Mouse (Mus musculus) thymus, postnatal 36 days (tissue): Measurements from ENCODE around the gene Esr1.
A peak's percentile ranks its signal among the peaks of the same experiment; 100 is the strongest.
"Not testable (repeated sequence)": the region's sequence is repeated elsewhere in the genome, so short reads cannot be mapped to it uniquely, and the experiment has no call there.

ENCODE experiments used
- DNase-seq, 2 experiments: peaks; one replicate each; pipeline ENCODE4 v3.0.0; 2022; ENCODE audit warnings: mixed read lengths in 2 of 2

Gene Esr1

DNA sequence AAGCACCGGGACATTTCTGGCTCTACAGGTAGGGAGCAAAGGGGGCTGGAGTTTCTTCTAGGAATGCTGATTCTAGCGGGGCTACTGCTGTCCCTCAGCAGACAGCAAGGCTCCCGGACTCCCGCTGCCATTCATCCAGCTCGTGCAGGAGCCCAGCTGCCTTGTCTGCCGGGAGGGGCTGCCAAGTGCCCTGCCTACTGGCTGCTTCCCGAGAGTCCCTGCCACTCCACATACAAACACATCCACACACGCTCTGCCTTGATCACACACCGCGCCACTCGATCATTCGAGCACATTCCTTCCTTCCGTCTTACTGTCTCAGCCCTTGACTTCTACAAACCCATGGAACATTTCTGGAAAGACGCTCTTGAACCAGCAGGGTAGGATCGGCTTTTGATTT lies 98.5 kb downstream of the Esr1 start:
- no peak for DNase-seq

DNA sequence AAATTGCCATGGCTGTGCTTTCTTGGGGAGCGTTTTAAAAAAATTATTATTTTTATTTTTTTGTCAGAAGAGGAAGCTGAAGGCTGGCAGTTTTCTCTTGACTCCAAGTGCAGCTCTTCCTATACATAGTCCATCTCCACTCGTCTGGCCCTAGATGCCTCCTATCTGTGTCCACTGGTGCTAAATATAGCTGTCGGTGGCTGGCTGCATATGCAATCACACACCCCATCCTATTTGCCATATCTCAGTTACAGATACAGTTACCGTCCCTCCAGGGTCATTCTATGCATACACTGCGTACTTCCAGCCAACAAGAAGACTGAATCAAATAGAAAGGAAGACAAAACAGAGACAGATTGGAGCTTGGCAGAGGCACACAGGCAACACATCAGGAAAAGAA lies 100.0 kb downstream of the Esr1 start:
- DNase-seq: no peak

DNA sequence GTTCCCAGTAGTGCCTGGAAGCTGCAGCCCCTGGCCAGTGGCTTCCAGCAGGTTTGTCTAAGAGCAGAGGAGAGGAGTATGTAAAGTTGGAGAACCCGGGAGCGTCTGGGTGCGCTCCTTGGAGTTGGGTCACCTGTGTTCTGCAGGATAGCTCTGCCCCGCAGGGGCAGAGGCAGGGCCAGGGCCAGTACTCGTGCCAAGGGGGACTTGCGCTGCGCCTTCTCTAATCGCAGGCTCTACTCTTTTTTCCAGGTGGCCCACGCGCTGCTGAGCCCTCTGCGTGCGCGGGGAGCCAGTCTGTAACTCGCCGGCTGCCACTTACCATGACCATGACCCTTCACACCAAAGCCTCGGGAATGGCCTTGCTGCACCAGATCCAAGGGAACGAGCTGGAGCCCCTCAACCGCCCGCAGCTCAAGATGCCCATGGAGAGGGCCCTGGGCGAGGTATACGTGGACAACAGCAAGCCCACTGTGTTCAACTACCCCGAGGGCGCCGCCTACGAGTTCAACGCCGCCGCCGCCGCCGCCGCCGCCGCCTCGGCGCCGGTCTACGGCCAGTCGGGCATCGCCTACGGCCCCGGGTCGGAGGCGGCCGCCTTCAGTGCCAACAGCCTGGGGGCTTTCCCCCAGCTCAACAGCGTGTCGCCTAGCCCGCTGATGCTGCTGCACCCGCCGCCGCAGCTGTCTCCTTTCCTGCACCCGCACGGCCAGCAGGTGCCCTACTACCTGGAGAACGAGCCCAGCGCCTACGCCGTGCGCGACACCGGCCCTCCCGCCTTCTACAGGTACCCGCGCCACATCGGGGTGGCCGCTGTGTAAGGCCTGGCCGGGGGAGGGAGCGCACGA lies 100.9 kb downstream of the Esr1 start:
- DNase-seq: peak; percentile 2 to 13

DNA sequence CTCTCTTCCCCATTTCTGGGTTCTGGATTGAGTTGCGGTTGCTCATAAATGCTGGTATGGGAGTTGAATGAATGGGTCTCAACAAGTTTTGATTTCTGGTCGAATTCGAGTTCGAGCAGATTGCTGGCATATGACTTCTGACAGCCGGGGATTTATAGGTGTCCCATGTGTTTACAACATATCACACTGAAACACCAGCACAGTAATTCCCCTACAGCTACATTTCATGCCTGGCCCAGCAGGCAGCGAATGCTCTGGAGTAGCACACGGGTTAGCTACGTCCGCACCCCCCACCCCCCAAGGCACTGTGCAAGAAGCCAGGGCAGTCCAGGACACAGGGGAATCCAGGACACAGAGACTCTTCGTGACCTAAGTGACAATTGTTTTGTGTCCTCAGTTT lies 102.0 kb downstream of the Esr1 start:
- DNase-seq: no peak

DNA sequence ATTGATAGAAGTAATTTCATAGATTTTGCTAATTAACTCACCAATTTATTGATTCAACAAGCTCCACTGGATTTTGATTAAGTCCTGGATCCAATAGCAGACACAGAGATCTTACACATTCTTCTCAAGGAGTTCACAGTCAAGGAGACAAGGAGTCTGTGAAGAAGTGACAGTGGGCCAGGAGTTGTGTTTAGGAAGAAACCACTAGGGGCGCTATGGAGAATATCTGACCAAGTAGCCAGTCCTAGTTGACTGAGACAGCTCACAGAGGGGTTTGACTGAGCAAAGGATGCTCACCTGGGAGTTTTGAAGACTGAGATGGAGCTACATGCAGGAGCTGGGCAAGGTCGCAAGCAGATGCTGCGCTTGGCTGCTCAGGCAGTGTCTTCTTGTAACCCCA lies 113.5 kb downstream of the Esr1 start:
- peak; percentile 7 to 11 for DNase-seq

DNA sequence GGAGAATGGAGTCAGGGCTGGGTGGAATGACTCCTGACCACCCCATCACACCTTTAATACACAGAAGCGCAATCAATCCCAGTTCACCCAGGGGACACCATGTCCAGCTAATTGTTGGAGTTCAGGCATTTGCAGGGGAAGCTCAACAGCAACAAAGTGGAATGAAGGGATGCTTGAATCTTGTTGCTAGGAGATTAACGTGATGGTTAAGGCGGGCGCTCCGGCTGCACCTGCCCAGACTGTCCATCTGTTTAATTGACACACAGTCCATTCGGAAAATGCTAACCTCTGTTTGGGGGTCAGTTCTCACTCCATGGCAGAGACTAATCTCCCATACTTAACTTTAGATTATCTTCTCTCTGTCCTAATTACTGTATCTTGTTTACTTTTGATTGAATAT lies 114.7 kb downstream of the Esr1 start:
- DNase-seq: no peak

DNA sequence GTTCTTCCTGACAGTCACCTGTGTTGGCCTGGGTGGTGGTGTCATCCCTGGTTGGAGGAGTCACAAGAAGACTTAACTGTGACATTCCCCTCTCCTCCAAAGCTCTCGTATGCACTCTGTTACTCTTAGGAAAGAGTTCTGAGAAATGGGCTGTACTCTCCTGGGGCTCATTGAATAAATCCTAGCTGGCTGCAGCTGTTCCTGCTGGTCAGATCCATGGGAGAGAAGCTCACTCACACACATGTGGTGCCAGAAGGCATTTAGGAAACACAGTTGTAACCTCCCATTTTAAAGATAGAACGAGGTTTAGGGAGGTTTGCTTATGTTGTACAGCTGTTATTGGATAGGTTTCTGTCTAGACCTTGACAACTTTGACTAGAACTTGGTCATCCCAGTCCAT lies 120.9 kb downstream of the Esr1 start:
- no peak for DNase-seq

DNA sequence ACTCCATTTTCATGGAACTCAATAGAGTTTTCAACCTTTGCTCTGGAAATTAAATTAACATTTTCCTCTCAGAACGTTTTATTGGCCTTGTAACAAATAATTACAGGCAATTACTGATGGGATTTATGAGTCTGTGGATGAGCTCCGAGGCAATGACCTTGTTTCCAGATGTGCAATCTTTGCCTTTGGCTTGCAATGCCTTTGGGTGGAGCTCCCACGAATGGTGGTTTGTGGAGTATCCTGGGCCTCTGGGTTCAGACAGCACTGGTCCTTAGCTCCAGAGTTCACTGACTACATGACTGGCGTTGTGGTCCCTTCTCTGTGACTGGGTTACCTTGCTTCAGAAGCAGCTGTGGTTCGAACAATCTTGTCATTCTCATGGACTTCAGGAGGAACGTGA lies 122.6 kb downstream of the Esr1 start:
- no peak for DNase-seq

DNA sequence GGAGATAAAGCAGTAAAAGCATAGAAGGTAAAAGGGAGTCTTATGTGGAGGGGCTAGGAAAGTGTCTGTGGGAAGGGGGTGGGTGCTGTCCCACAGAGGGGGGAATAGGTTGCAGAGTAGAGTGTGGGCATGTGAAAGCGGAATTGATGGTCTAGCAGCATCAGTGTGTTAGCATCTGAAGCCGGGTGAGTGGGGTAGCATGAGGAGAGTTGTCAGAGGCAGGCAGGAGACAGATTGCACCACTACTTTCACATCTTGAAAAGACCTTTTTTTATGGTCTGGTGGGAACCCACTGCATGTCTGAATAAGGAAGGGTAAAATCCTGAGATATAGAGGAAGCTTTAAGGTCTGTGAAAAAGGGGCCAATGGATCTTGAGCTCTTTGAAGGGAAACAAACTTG lies 123.5 kb downstream of the Esr1 start:
- DNase-seq: no peak

DNA sequence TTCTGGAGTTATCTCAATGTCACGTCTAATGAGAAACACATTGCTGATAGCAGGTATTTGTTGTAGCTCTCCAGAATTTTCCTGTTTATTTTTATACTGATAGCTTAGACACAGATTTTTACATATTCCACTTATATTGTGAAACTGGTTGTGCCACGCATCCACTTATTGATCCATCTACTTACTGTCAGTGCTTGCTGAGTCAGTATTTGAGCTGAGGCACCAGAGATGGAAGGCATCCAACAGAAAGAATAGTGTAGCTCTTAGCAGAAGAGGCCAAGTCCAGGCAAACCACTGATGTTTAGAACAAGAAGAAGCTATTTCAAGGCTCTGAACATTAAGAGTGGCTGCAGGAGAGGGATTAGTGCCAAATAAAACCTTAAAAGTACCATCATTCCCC lies 126.9 kb downstream of the Esr1 start:
- no peak for DNase-seq

DNA sequence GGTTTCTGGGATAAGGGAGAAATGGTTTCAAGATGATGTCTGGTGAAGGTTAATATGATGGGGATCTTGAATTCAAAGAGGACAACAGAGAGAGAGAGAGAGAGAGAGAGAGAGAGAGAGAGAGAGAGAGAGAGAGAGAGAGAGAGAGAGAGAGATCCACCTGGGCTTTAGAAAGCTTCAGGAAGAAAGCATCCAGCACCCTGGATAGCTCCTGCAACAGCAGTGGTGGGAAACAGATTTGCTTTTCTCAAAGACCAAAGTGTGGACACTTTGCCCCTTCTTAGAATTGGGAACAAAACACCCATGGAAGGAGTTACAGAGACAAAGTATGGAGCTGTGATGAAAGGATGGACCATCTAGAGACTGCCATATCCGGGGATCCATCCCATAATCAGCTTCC lies 139.7 kb downstream of the Esr1 start:
- not testable (repeated sequence) for DNase-seq

DNA sequence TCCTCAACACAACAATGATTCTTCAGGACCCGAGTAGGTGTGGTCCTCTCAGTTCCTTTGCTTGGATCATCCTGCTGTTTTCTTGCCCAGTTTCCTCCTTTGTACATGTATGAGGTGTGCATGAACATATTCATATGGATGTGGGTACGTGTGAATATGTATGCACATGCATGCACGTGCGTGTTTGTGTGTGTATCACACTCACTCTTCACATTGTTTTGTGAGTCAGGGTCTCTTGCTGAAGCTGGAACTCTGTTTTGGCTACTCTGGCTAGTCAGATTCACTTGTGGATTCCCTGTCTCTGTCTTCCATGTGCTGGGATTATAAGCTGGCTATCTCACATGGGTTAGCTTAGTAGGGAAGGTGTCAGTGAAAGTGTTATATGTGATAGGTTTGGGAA lies 141.6 kb downstream of the Esr1 start:
- DNase-seq: no peak

DNA sequence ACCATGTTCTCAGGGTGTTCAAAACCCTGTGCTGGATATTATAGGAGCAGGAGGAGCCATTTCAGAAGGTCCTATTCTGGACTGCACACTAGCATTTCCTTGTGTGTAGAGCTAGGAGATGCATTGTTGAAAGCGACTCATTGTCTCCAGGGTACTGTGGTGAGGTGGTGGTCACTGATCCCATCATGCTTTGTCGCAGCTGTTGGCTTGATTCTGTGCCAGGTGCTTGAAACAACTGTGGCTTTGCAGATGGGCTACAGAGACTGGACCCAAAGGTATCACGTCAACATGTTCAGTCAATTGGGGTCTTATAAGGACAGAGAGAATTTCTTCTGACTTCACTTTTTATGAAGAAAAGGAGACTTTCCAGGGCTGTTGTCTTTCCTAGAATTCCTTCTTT lies 164.1 kb downstream of the Esr1 start:
- no peak for DNase-seq

DNA sequence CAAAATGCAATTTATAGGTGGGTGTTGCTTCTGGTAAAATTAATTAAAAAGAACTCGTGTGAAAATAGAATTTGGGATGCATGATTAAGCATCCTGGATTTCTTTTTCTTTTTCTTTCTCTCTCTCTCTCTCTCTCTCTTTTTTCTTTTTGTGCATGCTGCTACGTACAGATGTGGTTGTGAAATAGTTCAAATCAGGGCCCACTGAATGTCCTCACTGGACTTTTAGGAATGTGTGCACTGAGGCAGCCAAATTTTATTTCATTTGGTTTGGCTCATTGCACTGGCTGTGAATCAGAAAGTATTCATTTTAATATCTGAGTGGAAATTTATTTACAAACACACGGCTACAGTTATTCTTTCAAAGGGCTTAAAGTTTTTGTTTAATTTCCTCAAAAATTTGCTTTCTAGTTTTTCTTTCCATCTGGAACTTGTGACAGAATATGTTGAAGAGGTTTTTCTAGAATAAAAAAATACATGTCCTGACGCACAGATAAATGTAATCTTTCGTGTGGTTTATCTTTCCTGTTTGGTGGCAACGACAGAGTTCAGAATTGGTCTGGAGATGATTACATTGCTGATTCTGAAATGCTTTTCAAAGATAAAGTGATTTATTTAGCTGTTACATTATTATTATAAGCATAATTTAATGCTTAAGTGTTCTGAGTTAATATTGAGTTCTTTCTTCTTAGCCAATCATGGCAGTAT lies 164.8 kb downstream of the Esr1 start:
- DNase-seq: no peak

DNA sequence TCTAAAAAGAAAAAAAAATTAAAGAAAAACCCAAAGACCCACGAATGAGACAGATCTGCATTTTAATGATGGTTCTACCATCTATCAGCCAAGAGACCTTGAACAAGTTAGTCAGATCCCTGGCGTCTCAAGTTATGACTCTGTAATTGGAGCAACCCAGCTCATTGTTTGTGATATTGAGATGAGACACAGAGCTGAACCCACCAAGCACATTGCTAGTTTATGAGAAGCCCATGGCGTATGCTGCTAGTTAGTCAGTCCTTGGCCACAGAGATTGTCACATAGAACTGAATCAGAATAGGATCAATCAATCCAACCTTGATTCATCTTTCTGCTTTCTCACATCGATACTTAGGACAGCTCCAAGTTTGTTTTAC lies 165.3 kb downstream of the Esr1 start:
- DNase-seq: no peak

DNA sequence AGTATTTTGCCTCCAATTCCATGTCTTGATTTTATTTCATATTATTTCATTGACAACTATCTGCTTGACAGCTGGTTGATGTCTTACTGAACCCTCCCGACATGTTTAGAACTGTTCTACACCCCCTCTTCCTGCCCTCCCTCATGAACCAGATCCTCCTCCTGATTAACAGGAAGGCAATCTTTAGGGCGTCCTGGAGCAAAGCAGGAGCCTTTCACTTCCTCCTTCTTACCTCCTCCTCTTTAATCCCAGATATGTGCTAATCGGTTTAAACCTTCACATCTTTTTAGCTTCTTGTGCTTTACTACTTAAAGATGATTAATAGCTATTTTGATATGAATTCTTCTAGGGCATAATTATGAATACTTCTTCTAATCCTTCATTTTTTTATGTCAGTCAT lies 166.6 kb downstream of the Esr1 start:
- DNase-seq: no peak

DNA sequence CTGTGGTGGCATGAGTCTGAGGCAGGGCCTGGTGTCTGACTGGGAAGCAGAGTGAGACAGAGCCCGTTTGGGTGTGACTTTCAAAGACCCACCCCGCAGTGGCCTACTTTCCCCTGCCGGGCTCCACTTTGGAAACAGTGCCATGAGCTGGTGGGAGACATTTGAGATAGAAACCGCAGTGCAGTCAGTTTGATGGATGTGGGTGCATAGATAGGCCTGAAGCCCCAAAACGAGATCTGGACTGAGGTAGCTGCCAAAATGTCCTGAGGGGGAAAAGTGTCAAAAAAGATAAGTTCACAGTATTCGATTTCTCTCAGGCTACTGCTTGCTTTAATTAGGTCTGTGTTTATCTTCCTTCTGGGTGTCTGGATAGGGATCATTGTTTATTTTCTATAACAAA lies 169.5 kb downstream of the Esr1 start:
- DNase-seq: no peak

DNA sequence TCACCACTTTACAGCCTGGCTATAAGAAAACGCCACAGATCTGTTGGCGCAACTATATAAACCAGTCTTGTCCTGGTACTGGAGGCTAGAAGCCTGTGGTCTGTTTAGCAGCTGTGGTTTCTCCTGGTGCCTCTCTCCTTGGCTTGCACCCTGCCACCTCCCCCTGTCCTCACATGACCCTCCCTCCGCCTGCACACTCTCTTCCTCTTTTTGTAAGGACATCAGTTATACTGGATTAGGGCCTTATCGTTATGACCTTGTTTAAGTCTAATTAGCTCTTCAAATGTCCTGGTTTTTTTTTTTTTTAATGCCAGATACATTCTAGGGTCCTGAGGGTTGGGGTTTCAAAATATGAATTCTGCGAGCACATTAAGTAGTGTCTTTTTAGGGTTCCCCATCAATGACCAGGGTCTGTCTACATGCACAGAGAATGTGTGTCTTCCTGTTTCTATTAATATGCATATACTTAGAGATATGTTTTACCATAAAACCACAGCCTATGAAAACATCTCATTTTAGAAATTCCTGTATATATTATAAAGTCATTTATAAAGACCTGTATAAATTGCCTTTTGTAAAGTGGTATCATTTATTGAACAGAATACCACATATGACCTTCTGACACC lies 175.7 kb downstream of the Esr1 start:
- DNase-seq: peak in 1 of 2 experiments; percentile 12

DNA sequence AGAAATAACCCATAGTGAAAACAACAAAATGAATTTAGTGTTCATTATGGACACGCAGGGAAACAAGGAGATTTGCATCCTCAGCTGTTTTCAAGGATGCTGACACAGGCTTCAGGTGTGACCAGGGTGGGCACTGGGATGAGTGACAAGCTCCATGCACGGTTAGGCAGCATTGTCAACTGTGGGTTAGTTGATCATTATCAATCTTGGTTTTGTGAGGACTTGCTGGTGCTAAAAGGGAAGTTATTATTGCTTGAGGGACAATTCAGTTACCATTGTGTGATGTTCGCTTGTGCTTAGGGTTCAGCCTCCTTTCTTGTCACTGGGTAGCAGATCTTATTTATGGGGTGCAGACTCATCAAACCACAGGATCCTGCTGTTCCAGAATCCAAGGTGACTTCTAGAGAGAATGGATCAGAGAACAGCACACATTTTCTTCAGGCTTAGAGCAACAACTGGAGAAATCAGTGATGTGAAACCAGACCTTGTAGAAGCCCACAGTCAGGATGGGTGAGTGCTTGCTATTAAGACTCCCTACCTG lies 186.9 kb downstream of the Esr1 start:
- DNase-seq: no peak

DNA sequence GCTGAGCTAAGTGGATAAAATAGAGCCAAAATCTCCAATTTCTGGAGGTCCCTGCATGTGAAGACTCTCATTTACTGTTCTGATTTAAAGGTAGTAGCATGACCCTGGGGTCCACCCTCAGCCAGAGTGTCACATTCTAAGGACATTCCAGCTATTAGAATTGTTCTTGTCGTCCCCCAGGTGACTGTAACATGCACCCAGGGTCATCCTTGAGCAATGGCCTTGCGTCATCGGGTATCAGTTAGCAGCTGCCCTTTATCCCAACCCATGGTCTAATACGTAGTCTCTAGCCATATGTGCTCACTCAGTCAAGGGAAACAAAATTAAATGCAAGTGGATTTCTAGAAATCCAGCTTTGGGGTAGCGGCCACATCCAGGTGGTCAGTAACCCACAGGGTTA lies 213.0 kb downstream of the Esr1 start:
- no peak for DNase-seq

DNA sequence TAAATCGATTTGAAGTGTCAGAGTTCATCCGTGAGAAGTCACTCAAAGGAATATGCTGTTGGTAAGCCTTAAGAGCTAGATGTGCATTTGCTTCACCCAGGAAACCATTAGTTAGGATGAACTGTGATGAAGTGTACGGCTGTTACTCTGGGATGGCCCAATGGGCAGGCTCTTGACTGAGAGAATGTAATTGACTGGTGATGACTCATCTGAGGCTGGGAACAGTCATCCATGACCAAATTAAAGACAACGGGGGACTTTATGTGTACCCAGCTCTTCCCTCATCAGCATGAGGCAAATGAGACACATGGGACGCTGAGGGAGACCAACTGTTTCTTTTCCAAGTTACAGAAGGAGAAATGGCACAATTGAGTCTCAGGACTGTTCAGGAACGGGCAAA lies 219.2 kb downstream of the Esr1 start:
- no peak for DNase-seq

DNA sequence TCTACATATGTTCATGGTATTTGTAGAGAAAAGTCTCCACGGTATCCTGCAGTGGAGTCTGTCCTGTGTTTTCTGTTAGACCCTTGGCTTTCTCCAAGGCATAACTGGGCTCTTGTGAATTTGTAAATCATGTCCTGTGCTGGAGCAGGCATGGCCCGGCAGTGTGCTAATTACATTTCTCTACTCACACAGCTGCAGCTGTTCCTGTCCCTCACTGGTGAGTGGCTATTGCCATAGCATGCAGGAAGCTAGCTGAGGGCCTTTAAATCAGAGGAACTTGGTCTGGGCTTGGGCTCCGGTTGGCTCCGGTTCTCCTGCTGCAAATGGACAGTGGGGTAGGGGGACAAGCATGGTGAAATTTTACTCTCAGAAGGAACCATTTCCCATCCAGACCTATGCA lies 226.7 kb downstream of the Esr1 start:
- DNase-seq: no peak

DNA sequence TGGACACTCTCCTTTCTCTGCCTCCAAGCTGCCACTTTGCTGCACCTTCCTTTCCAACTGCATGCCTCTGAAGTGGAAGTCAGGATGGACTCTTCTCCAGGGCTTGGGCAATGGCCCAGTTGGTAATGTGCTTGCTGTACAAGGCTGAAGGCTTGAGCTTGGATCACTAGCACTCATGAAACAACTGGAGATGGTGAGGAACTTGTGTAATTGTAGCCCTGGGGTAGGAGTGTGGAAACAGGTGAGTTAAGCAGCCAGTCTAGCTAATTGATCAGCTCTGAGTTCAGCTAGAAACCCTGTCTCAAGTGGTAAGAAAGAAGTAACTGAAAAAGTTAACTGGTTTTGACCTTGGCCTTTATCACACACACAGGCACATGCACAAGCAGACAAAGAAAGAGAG lies 229.6 kb downstream of the Esr1 start:
- no peak for DNase-seq

DNA sequence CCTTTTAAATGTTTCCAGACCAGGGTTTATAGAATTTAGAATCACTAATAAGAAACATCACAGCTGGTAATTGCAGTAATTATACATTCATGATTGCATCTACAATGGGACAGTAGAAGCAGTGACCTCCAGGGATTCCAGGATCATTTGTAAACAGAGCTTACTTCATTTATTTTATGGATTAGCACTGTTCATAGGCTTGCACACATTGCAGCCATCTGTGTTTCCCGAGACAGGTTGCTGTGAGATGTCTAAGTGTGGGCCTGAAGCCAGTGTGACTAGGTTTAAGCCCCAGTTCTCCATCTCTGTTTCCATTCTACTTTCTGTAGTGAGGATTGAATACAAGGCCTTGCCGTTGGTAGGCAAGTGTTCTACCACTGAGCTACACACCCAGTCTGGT lies 236.1 kb downstream of the Esr1 start:
- DNase-seq: no peak
